Mouse (Mus musculus): ENCODE data around the gene Gm21976.

Gene Gm21976

GRCm38 (mm10) chr13:98297883-98298482 lies 18.3 kb downstream of the Gm21976 start:
- no peak for DNase-seq (ENCODE audit: low spot score in 2 of 2)

GRCm38 (mm10) chr13:98298833-98299758 lies 19.4 kb downstream of the Gm21976 start:
- peak in 1 of 2 experiments; percentile 84 for DNase-seq (ENCODE audit: low spot score in 2 of 2)

GRCm38 (mm10) chr13:98305257-98305656 lies 25.6 kb downstream of the Gm21976 start:
- no peak for DNase-seq (ENCODE audit: low spot score in 2 of 2)

- DNase-seq (ENCODE audit: low spot score in 2 of 2), result no peak
Observed at GRCm38 (mm10) chr13:98306393-98306792, 26.7 kb downstream of the Gm21976 start.

- DNase-seq (ENCODE audit: low spot score in 2 of 2), result peak in 1 of 2 experiments; percentile 7
Observed at GRCm38 (mm10) chr13:98306852-98307475, 27.3 kb downstream of the Gm21976 start.

- no peak for DNase-seq (ENCODE audit: low spot score in 2 of 2)
Observed at GRCm38 (mm10) chr13:98308004-98308403, 28.3 kb downstream of the Gm21976 start.

GRCm38 (mm10) chr13:98308724-98309123 lies 29.0 kb downstream of the Gm21976 start:
- DNase-seq (ENCODE audit: low spot score in 2 of 2), result no peak

- no peak for DNase-seq (ENCODE audit: low spot score in 2 of 2)
Observed at GRCm38 (mm10) chr13:98311597-98311996, 31.9 kb downstream of the Gm21976 start.

GRCm38 (mm10) chr13:98313631-98314030 lies 33.9 kb downstream of the Gm21976 start:
- DNase-seq (ENCODE audit: low spot score in 2 of 2), result no peak

GRCm38 (mm10) chr13:98315124-98315523 lies 35.4 kb downstream of the Gm21976 start:
- no peak for DNase-seq (ENCODE audit: low spot score in 2 of 2)

GRCm38 (mm10) chr13:98316140-98316479 lies 36.4 kb downstream of the Gm21976 start:
- DNase-seq (ENCODE audit: low spot score in 2 of 2), result no peak

- DNase-seq (ENCODE audit: low spot score in 2 of 2), result peak; percentile 78 to 92
Observed at GRCm38 (mm10) chr13:98316480-98317245, 37.0 kb downstream of the Gm21976 start, which contains the start of gene Btf3. Btf3 (minus strand) TSS chr13:98317006.

- DNase-seq (ENCODE audit: low spot score in 2 of 2), result no peak
Observed at GRCm38 (mm10) chr13:98317246-98317677, 37.6 kb downstream of the Gm21976 start.

- no peak for DNase-seq (ENCODE audit: low spot score in 2 of 2)
Observed at GRCm38 (mm10) chr13:98317911-98318310, 38.2 kb downstream of the Gm21976 start.

- DNase-seq (ENCODE audit: low spot score in 2 of 2), result no peak
Observed at GRCm38 (mm10) chr13:98325034-98325433, 45.3 kb downstream of the Gm21976 start.

GRCm38 (mm10) chr13:98332106-98332505 lies 52.4 kb downstream of the Gm21976 start:
- no peak for DNase-seq (ENCODE audit: low spot score in 2 of 2)

- no peak for DNase-seq (ENCODE audit: low spot score in 2 of 2)
Observed at GRCm38 (mm10) chr13:98336205-98336604, 56.5 kb downstream of the Gm21976 start.

- DNase-seq (ENCODE audit: low spot score in 2 of 2), result no peak
Observed at GRCm38 (mm10) chr13:98340506-98340905, 60.8 kb downstream of the Gm21976 start.

- no peak for DNase-seq (ENCODE audit: low spot score in 2 of 2)
Observed at GRCm38 (mm10) chr13:98349491-98349890, 69.8 kb downstream of the Gm21976 start.

GRCm38 (mm10) chr13:98351527-98351926 lies 71.8 kb downstream of the Gm21976 start:
- no peak for DNase-seq (ENCODE audit: low spot score in 2 of 2)

- no peak for DNase-seq (ENCODE audit: low spot score in 2 of 2)
Observed at GRCm38 (mm10) chr13:98352381-98352975, 72.8 kb downstream of the Gm21976 start.
